Mouse (Mus musculus): ENCODE results near the gene Dagla. TPM values are rescaled to one million over a fixed set of nuclear protein-coding genes. Genes with fewer than 3 reads are reported as not detected.

Dagla gene
- total RNA-seq (2021), result 5.5 and 7.3 TPM in 2 replicates
- long read RNA-seq, result 0 reads

DNA sequence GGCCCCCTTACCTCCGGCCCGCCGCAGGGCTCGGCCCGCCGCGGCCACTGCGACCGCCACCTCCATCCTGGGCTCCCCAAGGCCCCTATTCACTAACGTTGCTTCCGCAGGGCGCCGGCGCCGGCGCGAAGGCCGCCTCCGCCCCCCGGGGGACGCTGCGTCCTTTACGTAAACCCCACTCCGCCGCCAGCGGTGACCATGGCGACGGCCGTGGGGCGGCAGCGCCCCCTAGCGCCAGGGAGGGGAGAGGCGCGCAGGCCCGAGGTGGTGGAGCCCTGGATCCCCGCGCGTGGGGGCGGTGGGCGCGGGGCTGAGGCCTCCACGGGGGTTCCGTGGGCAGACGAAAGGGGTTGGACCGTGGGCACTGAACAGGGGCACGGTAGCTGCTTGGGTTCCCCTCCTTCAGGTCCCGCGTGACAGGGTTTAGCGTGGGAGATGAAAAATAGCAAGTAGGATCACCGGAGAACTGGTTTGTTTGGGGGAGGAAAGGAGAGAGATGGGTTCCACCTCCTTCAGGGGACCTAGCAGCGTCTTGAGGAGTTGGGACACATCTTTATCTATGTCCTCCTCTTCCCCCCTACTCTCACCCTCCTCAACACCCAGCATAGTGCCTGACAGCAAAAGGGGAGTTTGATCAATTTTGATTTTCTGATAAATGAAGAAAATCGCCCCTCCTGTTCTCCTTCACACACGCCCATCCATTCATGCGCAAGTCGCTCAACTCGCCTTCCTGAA, at the start of gene Dagla:
Gene Dagla (minus strand): TSS at position 68 of the 735 bp plus-strand sequence.
- DNase-seq, result peak; percentile 81

DNA sequence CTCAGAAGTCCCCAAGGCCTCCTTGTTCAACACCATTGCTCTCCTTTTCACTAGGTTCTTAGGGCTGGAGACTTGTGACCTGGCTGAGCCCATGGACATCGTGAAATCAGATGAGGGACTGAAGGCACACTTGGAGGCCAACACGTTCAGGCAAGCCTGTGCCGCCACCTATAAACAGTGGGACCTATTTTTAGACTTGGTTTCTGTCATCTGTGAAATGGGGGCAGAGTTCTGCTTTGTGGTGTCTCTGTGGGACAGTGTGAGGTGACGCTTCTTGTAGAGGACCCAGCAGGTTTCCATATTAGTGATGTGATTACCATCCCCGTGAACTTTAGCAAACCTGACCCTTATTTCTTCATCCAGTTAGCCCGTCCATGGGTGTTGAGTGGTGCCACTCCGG, 47.5 kb upstream of the Dagla start:
- no peak for DNase-seq

DNA sequence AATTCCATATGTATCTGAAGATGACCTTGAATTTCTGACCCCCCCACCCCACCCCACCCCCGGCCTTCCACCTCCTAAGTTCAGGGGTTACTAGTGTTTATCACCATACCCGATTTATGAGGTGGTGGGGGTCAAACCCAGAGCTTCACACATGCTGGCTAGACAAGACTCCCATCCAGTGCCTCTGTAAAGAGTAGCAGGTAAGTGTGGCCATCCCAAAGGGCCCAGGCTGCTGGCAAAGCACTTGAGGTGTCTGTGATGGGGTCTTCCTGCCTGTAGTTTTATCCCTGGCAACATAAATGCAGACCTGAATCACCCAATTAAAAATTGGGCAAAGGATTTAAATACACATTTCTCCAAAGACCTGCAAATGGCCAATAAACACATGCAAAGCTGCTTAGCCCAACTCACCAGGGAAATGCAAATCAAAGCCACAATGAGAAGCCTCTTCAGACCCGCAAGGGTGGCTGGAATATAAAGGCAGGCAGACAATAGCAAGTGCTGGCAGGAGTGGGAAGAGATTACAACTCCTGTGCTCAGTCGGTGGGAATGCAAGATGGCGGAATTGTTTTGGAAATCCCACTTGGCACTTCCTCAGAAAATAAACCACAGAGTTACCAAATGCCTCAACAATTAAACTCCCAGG, 43.1 kb upstream of the Dagla start:
- DNase-seq, result no peak

DNA sequence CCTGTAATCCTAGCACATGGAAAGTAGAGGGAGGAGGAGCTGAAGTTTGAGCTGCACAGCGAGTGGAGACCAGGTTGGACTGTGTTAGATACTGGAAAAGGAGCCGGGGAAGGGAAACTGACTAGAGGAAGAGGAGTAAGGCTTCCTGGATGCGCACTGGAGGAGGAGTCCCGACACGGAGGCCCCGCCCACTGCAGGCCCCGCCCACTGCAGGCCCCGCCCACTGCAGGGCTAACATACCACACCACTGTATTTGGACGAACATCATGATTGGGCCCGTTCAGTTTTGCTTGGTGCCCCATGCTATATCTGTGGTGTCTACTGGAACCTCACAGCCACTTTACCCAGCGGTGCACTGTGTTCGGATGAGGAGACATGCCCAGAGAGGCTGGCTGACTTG, 41.0 kb upstream of the Dagla start:
- no peak for DNase-seq

DNA sequence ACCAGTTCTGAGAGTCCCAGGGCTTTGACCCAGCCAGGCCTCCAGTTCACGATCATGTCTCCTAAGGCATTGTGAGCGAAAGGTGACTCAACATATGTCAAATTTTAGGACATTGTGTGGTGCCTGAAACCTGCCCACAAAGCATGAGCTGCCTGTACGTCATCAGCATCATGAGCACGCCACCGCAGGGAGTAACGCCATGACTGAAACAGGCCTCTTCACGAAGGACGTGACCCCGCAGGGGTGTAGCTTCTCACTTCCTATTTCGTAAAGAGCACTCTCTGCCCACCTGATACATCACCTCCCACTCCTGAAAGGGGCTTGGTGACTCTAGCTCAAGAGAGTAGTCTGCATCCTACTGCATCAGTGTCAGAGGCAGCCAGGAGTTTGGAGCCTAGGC, 39.2 kb upstream of the Dagla start:
- DNase-seq, result no peak

DNA sequence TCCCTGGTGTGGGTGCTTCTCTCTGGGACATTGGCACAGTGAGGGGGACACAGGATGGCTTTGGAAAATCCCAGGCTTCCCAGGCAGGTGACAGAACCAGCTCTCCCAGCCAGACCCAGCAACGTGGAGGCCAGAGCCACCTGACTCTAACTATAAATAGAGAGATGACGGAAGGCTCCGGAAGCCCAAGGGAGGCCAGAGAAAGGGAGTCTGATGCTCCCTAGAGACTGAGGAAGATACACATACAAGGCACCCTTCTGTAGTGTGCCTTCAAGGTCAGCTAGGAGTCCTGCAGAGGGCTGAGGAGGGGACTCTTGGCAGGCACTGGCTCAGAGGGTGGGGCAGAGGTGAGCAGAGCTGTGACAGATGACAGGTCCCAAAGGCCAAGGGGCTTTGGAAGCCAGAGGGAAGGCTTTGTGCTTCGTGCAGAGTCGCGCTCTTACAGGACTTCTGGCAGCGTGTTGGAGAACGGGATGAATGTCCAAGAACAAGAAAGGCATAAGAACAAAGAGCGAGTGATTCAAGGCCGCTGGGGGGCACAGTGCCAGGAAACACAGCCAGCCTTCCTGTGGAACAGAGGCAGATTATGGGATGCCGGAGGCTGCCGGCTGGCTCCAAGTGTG, 37.3 kb upstream of the Dagla start:
- peak; percentile 85 for DNase-seq

DNA sequence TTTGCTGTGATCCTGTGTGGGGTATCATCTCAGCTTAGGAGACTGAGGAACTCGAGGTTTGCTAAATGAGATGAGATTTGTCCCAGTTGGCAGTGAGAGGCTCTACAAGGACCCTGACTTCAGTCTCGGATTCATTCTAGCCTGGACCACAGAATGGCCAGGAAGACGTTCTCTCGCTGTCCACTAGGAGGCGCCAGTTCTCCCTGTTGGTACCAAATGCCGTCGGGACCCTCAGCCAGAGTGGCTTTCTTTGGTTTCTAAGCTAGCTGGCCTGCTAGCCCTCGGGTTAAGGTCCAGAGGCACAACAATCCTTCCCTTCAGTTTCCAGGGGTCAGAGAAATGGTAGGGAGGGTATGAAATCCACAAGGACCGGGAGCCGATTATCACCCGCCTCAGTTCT, 36.5 kb upstream of the Dagla start:
- peak; percentile 59 for DNase-seq

DNA sequence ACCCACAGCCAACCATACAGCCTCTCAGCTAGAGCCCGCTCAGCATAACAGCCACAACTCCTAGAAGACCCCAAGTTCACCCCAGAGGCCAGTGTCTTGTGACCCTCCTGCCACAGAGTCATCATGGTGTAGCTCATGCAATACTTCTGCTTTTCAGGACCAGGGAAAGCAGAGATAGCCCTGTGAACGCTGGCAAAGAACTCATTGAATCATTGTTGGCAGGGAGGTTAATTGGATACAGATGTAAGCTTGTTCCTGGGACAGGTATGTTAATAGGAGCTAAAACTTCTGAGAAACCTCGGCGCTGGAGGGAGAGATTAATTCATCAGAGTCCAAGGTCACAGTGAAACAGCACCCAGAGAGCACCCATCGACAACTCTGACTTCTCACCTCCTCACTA, 36.0 kb upstream of the Dagla start:
- DNase-seq, result no peak

DNA sequence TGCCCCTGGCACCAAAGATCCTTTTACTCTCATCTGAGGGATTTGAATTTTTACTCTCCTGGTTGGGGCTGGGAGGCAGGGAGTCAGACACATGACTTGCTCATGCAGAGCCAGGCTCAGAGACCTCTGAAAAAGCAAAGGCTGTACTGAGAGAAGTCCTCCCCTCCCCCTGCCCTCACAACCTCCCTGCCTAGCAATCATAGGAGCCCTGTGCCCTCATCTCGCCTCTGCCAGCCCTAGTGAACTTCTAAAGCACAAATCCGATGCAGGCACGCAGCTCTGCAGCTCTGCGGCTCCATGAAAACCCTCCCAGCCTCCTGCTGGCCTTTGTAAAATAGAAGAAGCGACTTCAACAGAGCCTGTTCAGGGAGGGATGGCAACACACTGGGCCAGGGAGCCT, 34.6 kb upstream of the Dagla start:
- no peak for DNase-seq

DNA sequence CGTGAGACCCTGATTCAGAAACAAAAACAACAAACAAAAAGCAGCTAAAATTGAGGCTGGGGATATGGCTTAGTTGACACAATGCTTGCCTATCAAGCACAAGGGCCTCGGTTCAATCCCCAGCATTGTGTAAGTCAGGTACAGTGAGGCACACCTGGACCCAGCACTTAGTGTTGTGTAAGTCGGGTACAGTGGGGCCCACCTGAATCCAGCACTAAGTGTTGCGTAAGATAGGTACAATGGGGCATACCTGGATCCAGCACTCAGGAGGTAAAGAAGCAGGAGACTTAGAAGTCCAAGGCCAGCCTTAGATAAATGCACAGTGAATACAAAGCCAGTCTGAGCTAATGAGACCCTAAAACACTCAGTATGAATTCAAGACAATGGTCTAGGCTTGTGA, 34.0 kb upstream of the Dagla start:
- DNase-seq, result no peak

DNA sequence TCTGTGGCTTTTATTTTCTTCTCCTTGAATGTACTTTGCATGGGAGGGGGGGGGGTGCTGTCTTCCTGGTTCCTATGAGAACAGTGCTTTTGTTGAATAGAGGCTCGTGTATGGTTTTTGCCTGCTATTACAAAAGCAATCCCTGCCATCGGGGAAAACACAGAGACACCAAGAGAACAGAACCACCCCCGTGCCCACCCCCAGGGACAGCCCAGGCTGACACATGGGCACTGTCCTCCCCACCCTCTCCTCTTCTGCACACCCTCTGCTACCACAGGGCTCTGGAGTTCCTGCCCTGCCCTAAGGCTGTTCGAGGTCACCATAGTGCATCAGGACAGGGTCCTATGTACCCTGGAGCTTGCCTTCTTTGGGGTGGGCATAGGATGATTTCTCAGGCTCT, 29.8 kb upstream of the Dagla start:
- no peak for DNase-seq

DNA sequence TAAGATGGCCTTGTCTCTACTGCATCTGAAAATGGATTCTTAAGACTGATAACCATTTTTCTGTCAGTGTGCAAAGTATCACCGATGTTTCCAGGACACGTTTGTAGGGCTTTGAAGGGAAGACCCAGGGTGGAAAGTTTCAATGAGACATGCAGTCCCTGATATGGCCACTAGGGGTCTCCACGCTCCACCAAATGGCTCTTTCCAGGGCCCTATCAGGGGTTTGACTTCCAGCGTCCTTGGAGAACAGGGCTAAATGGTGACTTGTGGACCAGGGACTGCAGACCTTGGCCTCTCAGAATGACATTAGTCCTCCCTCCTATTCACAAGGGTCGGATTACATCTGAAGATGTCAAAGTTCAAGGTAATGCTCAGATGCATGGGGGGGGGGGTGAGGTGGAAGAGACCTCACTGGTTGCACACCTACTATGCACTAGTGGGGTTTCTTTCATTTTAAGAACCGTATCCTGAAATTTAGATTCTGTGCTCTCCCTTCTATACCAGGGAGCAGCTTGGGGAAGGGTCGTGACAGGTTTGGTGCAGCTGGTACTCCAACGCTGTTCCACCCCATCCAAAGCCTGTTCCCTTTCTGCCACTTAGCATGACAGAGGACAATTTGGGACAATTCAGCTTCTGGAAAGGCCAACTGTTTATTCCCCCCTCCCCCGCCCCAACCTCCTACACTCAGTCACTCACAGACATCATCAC, 29.0 kb upstream of the Dagla start:
- DNase-seq, result peak; percentile 57

DNA sequence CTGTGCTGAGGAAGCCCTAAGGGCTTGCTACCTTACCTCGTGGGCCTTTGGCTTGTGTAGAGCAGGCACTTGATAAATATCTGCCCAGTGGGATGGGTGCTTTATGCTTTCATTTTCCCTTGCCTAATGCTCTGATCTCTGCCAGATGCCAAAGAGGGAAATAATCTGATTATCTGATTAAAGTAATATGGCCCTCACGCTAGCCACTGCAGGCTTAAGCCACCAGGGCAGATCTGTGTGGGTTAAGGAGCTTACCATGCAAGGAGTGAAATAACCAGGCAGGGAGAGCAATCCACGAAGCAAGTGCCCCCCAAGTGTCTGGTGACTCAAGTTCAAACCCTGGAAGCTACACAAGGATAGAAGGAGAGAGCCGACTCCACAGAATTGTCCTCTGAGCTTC, 27.0 kb upstream of the Dagla start:
- no peak for DNase-seq

DNA sequence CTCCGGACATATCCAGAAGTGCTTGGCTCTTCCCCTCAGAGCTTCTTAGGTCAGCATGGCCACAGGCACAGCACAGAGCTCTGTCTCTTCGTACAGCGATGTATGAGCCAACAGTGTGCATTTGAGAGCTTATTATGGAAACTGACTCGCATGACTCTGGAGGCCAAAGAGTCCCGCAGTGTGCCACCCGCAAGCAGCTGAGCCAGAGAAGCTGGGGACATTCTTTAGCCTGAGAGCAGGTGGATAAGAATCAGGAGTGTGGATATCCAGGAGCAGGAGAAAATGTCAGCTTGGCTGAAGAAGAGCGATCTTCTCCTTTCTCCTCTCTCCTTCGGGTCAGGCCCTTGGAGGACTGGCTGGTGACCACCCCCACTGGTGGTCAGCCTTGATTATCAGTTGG, 24.4 kb upstream of the Dagla start:
- no peak for DNase-seq

DNA sequence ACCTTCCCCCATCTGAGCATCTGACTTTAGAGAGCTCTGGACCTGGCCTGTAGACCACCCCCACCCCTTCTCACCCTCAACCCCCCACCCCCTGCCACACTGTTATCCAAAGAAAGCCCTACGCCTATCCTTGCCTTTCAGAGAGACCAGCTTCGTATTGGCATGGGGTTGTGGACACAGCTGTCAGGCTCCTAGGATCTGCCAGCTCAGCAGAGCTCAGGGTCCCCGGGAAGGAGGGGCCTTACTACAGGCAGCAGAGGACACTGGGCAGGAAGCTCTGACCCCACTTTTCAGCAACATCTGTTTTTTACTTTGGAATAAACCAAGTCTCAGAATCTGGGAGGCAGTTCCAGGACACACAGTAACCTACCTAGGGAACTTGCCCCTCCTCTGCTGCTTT, 21.9 kb upstream of the Dagla start:
- no peak for DNase-seq

DNA sequence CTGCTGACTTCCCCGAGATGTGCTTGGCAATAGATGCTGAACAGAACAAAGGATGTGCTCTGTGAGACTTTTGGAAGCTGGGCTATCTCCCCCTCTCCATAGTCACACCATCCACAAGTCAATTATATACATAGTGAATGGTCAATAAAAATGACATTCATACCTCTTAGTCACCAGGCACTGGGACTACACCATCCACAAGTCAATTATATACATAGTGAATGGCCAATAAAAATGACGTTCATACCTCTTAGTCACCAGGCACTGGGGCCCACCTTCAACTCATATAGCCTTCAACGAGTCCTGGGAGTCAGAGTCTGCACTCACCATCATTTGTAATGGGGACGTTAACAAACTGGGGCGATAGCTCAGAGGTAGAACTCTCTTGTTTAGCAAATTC, 19.2 kb upstream of the Dagla start:
- no peak for DNase-seq

DNA sequence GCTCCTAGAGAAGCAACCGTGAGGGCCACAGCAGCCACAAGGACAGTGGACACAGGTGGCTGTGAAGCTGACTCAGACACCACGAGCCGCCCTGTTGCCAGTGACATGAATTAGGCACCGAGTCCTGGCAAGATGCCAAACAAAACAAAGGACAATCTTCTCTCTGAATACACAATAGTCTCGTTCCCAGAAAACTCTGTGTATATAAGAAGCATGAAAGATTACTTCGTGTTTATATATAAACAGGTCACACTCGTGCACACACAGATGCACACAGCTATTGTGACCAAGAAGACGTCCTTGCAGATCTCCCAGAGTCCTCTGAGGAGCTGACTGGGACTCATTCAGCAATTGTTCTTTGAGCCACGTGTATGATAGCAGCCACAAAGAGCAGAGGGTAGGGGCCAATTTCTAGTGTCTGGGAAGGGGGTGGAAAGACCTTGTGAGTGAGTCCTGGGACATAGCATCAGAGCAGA, 18.7 kb upstream of the Dagla start:
- DNase-seq, result peak; percentile 37

DNA sequence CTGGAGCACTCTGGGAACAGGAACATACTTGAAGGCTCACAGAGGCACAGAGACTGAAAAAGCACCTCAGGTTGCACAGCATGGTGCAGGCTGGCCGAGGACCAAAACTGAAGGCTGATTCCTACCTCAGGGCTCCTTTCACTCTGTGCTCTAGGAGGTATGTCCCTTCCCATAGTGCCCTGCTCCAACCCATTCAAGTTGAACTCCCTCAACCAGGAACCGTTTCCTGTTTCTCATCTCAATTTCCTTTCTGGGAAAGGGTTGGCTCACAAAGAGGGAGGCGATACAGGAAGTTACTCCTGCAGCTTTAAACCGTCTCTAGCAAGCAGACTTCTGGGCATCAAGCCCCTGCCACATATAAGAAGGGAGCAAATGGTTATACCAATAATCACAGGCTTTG, 13.1 kb upstream of the Dagla start:
- DNase-seq, result no peak

DNA sequence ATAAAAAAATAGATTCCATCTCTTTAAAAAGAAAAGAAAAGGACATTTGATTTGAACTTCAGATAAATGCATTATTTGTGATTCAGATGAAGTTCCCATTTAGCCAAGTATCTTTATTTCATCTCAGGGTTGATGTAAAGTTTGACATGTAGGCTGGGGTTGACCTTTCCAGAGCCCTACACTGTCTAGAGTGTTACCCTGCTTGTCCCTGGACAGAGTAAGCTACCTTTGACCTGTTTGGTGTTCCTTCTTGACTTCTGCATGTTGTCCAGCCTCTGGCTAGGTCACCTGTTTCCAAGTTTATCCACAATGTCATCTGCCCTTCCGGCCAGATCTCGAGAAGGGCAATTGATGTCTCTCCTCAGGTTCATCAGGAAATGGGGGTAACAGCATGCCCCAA, 12.7 kb upstream of the Dagla start:
- no peak for DNase-seq

DNA sequence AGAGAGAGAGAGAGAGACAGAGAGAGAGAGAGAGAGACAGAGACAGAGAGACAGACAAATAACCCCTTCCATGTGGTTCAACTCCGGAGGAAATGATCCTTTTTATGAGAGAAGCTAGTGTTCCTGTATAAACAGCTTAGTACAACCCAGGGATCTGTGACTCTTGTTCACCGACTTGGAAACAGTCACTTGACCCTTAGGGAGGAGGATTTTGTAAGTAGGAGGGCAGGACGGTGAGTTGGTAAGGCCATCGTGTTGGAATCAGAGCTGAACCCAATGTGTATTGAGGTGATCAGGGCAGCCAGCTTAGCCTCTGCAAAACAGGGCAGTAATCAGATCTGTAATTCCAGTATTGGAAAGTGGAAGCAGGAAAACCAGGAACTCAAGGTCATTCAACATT, 12.3 kb upstream of the Dagla start:
- no peak for DNase-seq

DNA sequence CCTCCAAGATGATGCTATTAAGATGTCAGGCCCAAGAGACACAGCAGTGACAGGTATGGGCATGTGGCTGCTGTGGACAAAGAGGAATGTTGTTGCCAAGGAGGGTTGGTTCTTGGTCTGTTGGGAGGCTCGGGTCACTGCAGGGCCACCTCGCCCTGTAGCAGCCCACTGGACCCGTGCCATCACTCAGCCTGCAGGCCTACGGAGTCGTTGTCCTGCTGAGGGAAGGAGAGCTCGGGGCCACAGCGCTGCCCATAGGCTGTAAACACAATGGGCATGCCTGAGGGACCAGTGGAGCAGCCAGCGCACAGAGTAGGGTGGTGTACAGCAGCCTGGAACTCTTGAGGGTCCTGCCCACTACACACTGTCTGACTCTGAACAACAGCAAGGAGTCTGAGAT, 7.4 kb upstream of the Dagla start:
- no peak for DNase-seq

DNA sequence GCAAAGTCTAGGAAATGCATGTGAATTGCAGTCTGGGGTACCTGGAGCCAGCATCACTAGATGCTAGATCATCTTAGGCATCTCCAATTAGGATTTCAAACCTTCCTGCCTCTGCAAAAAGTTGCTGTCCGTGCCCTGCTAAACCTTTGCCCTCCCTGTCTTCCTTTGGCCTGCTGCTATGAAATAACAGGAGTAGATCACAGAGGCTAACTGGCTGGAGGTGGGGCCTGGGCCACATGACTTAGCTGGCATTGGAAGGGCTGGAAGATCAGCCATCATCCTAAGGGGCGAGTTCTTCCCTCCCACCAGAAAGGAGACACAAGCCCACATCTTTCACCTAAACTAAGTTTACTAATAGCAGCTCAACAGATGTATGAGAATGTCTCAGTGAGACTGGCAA, 4.3 kb upstream of the Dagla start:
- no peak for DNase-seq

DNA sequence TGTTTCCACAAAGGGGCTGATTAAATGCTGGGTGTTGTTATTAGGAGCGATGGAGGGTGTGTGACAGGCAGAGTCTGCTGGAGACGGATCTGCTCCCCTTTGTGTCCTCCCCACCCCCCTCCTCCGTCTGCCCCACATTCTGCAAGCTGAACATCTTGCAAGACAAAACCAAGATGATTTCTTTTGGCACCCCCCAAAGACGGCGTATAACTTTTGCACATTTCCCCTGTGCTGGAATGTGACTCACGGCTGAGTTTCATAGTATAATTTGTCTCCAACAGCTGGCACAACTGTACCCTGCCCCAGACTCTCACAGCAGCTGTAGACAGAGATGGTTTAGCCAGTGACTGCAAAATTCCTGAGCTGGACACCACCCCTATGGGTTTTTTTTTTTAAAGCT, 3.3 kb upstream of the Dagla start:
- no peak for DNase-seq

All from adrenal gland, postnatal 25 days (tissue).